Mouse (Mus musculus) kidney, embryonic 16.5 days (tissue): ENCODE measurements around the gene Fcgr1. TPM values are rescaled to one million over a fixed set of nuclear protein-coding genes. Genes with fewer than 3 reads are reported as not detected.

ENCODE experiments used
- ATAC-seq: fragments of 200-750 bp; cut with Nextera tagmentation; 2 replicates; pipeline ENCODE4 v1.8.0; 2017; ENCODE audit warnings: moderate TSS enrichment; ENCODE audit not compliant: low FRiP score, low TSS enrichment
- H3K27ac ChIP-seq: fragments of 300-500 bp; sonication (generic); 2 replicates; pipeline ENCODE4 v1.5.1; 2014; ENCODE audit warnings: low read length
- H3K27me3 ChIP-seq: fragments of 300-500 bp; sonication (generic); 2 replicates; pipeline ENCODE4 v1.6.1; 2014; ENCODE audit warnings: low read length, control low read depth, mixed read lengths; ENCODE audit not compliant: insufficient read depth
- H3K36me3 ChIP-seq: fragments of 300-500 bp; sonication (generic); 2 replicates; pipeline ENCODE4 v1.6.1; 2014; ENCODE audit warnings: low read length, control low read depth, mixed read lengths; ENCODE audit not compliant: insufficient read depth
- H3K4me1 ChIP-seq: fragments of 300-500 bp; sonication (generic); 2 replicates; pipeline ENCODE4 v1.6.1; 2014; ENCODE audit warnings: low read length, control low read depth, mixed read lengths; ENCODE audit not compliant: insufficient read depth
- H3K4me2 ChIP-seq: fragments of 300-500 bp; sonication (generic); replicated peaks from 2 replicates; pipeline ENCODE4 v1.6.1; 2014; ENCODE audit warnings: low read depth, low read length
- H3K4me3 ChIP-seq: fragments of 300-500 bp; sonication (generic); 2 replicates; pipeline ENCODE4 v1.5.1; 2014; ENCODE audit warnings: mild to moderate bottlenecking, low read length
- H3K9ac ChIP-seq: fragments of 300-500 bp; sonication (generic); replicated peaks from 2 replicates; pipeline ENCODE4 v1.6.1; 2014; ENCODE audit warnings: low read length
- H3K9me3 ChIP-seq: fragments of 300-500 bp; sonication (generic); 2 replicates; pipeline ENCODE4 v1.6.1; 2016; ENCODE audit warnings: low read length, control low read depth
- WGBS: fragments of 180-500 bp; shearing (Covaris S2); extraction: QIAGEN DNeasy Blood & Tissue Kit; methylation state at CpG from one replicate; pipeline ENCODE4 v1.1.7; 2014; 5-methylcytosine and 5-hydroxymethylcytosine counted together
- polyA plus RNA-seq: library from polyadenylated mRNA; unstranded; fragments of >200 nt; fragmentation: Nextera tagmentation; extraction: Ambion mirVana; gene quantifications from 2 replicates; pipeline ENCODE4 v1.2.1, GENCODE M21; 2015

Fcgr1 gene
- polyA plus RNA-seq, 1 experiment from 2014 or later = 1.9 TPM

DNA sequence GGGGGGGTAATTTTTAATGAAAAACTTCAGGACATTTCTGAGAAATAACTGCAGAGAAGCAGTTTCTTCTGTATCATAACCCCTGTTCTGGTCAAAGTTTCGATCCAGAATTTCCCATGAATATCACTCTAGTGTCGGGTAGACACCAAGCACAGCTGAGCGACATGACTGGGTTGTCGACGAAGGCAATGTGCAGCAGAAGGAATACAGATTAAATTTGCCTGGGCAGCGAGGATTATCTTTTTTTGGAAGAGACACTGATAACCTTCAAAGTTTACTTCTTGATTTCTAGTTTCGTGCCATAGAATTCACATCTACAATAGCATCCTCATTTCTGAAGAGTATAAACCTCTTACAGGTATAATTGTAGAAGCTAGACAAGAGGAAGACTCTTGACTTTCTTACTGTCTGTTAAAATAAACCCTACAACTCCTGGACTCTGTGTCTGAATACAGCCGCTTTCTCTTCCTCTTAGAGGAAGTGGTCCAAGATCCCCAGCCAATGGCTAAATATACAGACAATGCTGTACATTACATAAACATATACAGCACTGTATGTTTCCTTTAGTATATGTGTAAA lies 27.5 kb downstream of the Fcgr1 start:
- no peaks in the 10 kb centered on the region for H3K27me3 ChIP-seq
- H3K9me3 ChIP-seq = no peaks in the 10 kb centered on the region
- H3K4me1 ChIP-seq = peaks cover 32% of the 10 kb centered on the region
- ATAC-seq = no peak
- no peak overlapping the region for H3K27ac ChIP-seq
- 90% methylated on average over 8 of the region's 8 CpGs for WGBS
- H3K9ac ChIP-seq = no peak overlapping the region
- H3K4me2 ChIP-seq = no peak overlapping the region
- H3K36me3 ChIP-seq = no peaks in the 10 kb centered on the region
- H3K4me3 ChIP-seq = no peak overlapping the region

DNA sequence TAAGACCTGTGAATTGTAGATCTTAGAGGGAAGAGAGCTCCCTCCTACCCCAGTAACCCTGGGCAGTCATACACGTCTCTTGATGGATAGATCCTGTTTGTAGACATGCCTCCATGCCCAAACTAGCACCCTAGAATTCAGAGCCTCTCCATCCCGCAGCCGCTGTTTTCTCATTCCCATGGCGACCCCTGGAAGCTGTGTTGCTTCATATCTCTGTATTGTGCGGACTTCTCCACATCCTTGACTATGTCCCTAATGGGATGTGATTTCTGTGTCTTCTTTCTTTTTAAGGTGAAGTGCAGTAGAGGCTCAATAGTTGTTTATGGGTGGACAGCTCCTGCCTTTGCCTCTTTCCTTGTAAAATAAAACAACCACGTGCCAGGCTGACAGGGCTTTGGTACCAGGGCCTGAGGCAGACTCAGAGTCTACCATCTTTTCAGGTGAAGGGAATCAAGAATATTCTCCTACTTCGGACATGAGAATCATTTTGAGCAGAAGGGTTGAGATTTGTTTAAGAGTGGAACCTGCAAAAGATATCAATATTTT lies 29.3 kb downstream of the Fcgr1 start:
- ATAC-seq = no peak
- Histone ChIP-seq H3K9ac (peak overlapping the region; percentile 71), H3K9me3 (no peaks in the 10 kb centered on the region), H3K4me2 (peak overlapping the region; percentile 79), H3K4me3 (peak overlapping the region; percentile 55), H3K27me3 (no peaks in the 10 kb centered on the region), H3K36me3 (no peaks in the 10 kb centered on the region), H3K27ac (peak overlapping the region; percentile 99), H3K4me1 (peaks cover 32% of the 10 kb centered on the region)
- 72% methylated on average over 7 of the region's 7 CpGs for WGBS

GRCm38 (mm10) chr3:96263558-96264403 lies 30.0 kb downstream of the Fcgr1 start:
- WGBS = 4% methylated on average over 27 of the region's 27 CpGs
- peaks cover 32% of the 10 kb centered on the region for H3K4me1 ChIP-seq

GRCm38 (mm10) chr3:96262979-96263550 lies 30.7 kb downstream of the Fcgr1 start, which contains the start of gene Hist2h4:
Hist2h4 (minus strand) TSS chr3:96263311.
- no peaks in the 10 kb centered on the region for H3K36me3 ChIP-seq
- WGBS = under 1% methylated on average over 40 of the region's 40 CpGs
- peak; percentile 90 for ATAC-seq

More at GRCm38 (mm10) chr3:96263558-96264403, 30.0 kb downstream of the Fcgr1 start:
- H3K4me3 ChIP-seq = peak overlapping the region; percentile 55
- no peaks in the 10 kb centered on the region for H3K9me3 ChIP-seq
- no peaks in the 10 kb centered on the region for H3K36me3 ChIP-seq
- H3K9ac ChIP-seq = peak overlapping the region; percentile 71
- H3K27ac ChIP-seq = peak overlapping the region; percentile 99
- no peaks in the 10 kb centered on the region for H3K27me3 ChIP-seq
- peak; percentile 40; the same call in 1 of the 2 replicates for ATAC-seq
- H3K4me2 ChIP-seq = peak overlapping the region; percentile 79

GRCm38 (mm10) chr3:96262216-96262875 lies 31.4 kb downstream of the Fcgr1 start:
- Histone ChIP-seq H3K4me1 (peaks cover 23% of the 10 kb centered on the region), H3K27ac (peak overlapping the region; percentile 99), H3K9ac (peak overlapping the region; percentile 85), H3K4me2 (peak overlapping the region; percentile 79), H3K4me3 (peak overlapping the region; percentile 55), H3K9me3 (no peaks in the 10 kb centered on the region), H3K27me3 (no peaks in the 10 kb centered on the region), H3K36me3 (no peaks in the 10 kb centered on the region)
- WGBS = under 1% methylated on average over 19 of the region's 19 CpGs
- peak; percentile 87 for ATAC-seq

More at GRCm38 (mm10) chr3:96262979-96263550, 30.7 kb downstream of the Fcgr1 start, which contains the start of gene Hist2h4:
- Histone ChIP-seq H3K9me3 (no peaks in the 10 kb centered on the region), H3K4me1 (peaks cover 30% of the 10 kb centered on the region), H3K4me3 (peak within 1 kb of the TSS; percentile 55), H3K27me3 (no peaks in the 10 kb centered on the region), H3K27ac (peak within 1 kb of the TSS; percentile 99), H3K9ac (peak within 1 kb of the TSS; percentile 85), H3K4me2 (peak within 1 kb of the TSS; percentile 79)

DNA sequence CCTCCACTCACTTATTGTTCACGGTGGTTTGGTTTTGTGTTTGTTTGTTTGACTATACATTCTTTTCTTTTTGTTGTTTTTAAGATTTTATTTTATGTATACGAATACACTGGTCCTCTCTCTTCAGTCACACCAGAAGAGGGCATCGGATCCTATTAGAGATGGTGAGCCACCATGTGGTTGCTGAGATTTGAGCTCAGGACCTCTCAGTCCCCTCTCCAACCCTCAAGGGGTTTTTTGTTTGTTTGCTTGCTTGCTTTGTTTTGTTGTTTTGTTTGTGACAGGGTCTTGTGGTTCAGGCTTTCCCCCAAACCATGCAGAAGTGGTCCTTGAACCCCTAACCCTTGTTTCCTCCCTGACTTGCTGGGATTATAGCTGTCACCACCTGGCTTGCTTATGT lies 32.1 kb downstream of the Fcgr1 start:
- WGBS = 60% methylated on average over 3 of the region's 3 CpGs
- H3K36me3 ChIP-seq = no peaks in the 10 kb centered on the region

GRCm38 (mm10) chr3:96260220-96260619 lies 33.5 kb downstream of the Fcgr1 start:
- no peaks in the 10 kb centered on the region for H3K36me3 ChIP-seq
- 91% methylated on average over 5 of the region's 5 CpGs for WGBS
- no peak overlapping the region for H3K9ac ChIP-seq
- H3K4me3 ChIP-seq = no peak overlapping the region
- peaks cover 25% of the 10 kb centered on the region for H3K4me1 ChIP-seq
- no peak for ATAC-seq
- H3K9me3 ChIP-seq = no peaks in the 10 kb centered on the region
- H3K4me2 ChIP-seq = no peak overlapping the region
- no peak overlapping the region for H3K27ac ChIP-seq
- H3K27me3 ChIP-seq = no peaks in the 10 kb centered on the region

More for the DNA sequence above, 32.1 kb downstream of the Fcgr1 start:
- H3K4me3 ChIP-seq = peak overlapping the region; percentile 55
- H3K9me3 ChIP-seq = no peaks in the 10 kb centered on the region
- no peaks in the 10 kb centered on the region for H3K27me3 ChIP-seq
- peak overlapping the region; percentile 85 for H3K9ac ChIP-seq
- H3K4me2 ChIP-seq = peak overlapping the region; percentile 79
- H3K27ac ChIP-seq = peak overlapping the region; percentile 99
- no peak for ATAC-seq
- H3K4me1 ChIP-seq = peaks cover 20% of the 10 kb centered on the region

GRCm38 (mm10) chr3:96257190-96257589 lies 36.6 kb downstream of the Fcgr1 start:
- ATAC-seq = no peak
- 74% methylated on average over 3 of the region's 3 CpGs for WGBS

GRCm38 (mm10) chr3:96255926-96256593 lies 37.7 kb downstream of the Fcgr1 start:
- H3K9me3 ChIP-seq = no peaks in the 10 kb centered on the region
- H3K9ac ChIP-seq = no peak overlapping the region
- WGBS = 66% methylated on average over 5 of the region's 5 CpGs
- no peak overlapping the region for H3K27ac ChIP-seq
- no peaks in the 10 kb centered on the region for H3K27me3 ChIP-seq
- no peak overlapping the region for H3K4me3 ChIP-seq
- 0 out of 2 replicates have a peak overlapping the region, but pooled peaks have one; percentile 5 for H3K4me2 ChIP-seq
- ATAC-seq = no peak
- no peaks in the 10 kb centered on the region for H3K36me3 ChIP-seq
- peaks cover 8% of the 10 kb centered on the region; the same call in 1 of the 2 replicates for H3K4me1 ChIP-seq

More at GRCm38 (mm10) chr3:96257190-96257589, 36.6 kb downstream of the Fcgr1 start:
- peaks cover 16% of the 10 kb centered on the region for H3K4me1 ChIP-seq
- H3K4me3 ChIP-seq = no peak overlapping the region
- no peaks in the 10 kb centered on the region for H3K27me3 ChIP-seq
- H3K9me3 ChIP-seq = no peaks in the 10 kb centered on the region
- no peaks in the 10 kb centered on the region for H3K36me3 ChIP-seq
- no peak overlapping the region for H3K27ac ChIP-seq
- no peak overlapping the region for H3K9ac ChIP-seq
- no peak overlapping the region for H3K4me2 ChIP-seq
